Mouse (Mus musculus) kidney, embryonic 14.5 days (tissue): ENCODE results near the gene Sec24a. TPM values are rescaled to one million over a fixed set of nuclear protein-coding genes. Genes with fewer than 3 reads are reported as not detected.

ENCODE experiments used
- ATAC-seq: fragments of 200-750 bp; cut with Nextera tagmentation; 2 replicates; pipeline ENCODE4 v1.8.0; 2017; ENCODE audit warnings: moderate number of reproducible peaks, mild to moderate bottlenecking, moderate TSS enrichment, moderate library complexity; ENCODE audit not compliant: low FRiP score, low TSS enrichment
- H3K27ac ChIP-seq: fragments of 300-500 bp; sonication (generic); 2 replicates; pipeline ENCODE4 v1.5.1; 2014; ENCODE audit warnings: low read depth, mild to moderate bottlenecking, low read length, moderate library complexity, mixed read lengths
- H3K27me3 ChIP-seq: fragments of 300-500 bp; sonication (generic); 2 replicates; pipeline ENCODE4 v1.6.1; 2014; ENCODE audit warnings: mild to moderate bottlenecking, low read length; ENCODE audit not compliant: control insufficient read depth, insufficient read depth
- H3K36me3 ChIP-seq: fragments of 300-500 bp; sonication (generic); 2 replicates; pipeline ENCODE4 v1.6.1; 2014; ENCODE audit warnings: low read length, mixed read lengths; ENCODE audit not compliant: control insufficient read depth, insufficient read depth
- H3K4me1 ChIP-seq: fragments of 300-500 bp; sonication (generic); 2 replicates; pipeline ENCODE4 v1.6.1; 2014; ENCODE audit warnings: low read length, mixed read lengths; ENCODE audit not compliant: control insufficient read depth, insufficient read depth
- H3K4me2 ChIP-seq: fragments of 300-500 bp; sonication (generic); replicated peaks from 2 replicates; pipeline ENCODE4 v1.6.1; 2014; ENCODE audit warnings: low read depth, mild to moderate bottlenecking, low read length
- H3K4me3 ChIP-seq: fragments of 300-500 bp; sonication (generic); 2 replicates; pipeline ENCODE4 v1.5.1; 2014; ENCODE audit warnings: mild to moderate bottlenecking, low read length
- H3K9ac ChIP-seq: fragments of 300-500 bp; sonication (generic); 2 replicates; pipeline ENCODE4 v1.6.1; 2014; ENCODE audit warnings: low read depth, mild to moderate bottlenecking, low read length, moderate library complexity
- H3K9me3 ChIP-seq: fragments of 300-500 bp; sonication (generic); 2 replicates; pipeline ENCODE4 v1.6.1; 2016; ENCODE audit warnings: low read length; ENCODE audit not compliant: control insufficient read depth
- WGBS: fragments of 180-500 bp; shearing (Covaris S2); extraction: QIAGEN DNeasy Blood & Tissue Kit; methylation state at CpG from one replicate; pipeline ENCODE4 v1.1.7; 2014; 5-methylcytosine and 5-hydroxymethylcytosine counted together
- polyA plus RNA-seq: library from polyadenylated mRNA; unstranded; fragments of >200 nt; fragmentation: Nextera tagmentation; extraction: Ambion mirVana; gene quantifications from 2 replicates; pipeline ENCODE4 v1.2.1, GENCODE M21; 2014

Gene Sec24a
- polyA plus RNA-seq, 1 experiment from 2014 or later = 18.3 TPM

DNA sequence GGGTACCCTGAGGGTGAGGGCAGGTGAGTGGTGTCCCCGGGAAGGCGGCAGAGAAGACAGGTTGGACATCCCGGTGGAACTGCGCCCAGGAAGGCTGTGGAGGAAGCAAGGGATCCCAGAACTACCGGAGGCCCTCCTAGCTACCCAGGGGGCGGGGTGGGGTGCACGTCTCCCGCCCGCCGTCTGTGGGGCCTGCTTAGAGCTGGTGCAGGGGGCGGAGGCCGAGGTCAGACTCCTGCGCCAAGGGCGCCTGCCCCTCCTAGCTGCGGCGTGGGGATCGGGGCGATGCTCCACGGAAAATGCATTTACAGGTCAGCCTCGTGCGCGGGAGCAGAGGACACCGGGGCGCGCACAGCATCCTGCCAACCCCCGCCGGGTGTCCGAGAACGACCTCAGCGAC is 113.2 kb downstream of the Sec24a start:
- H3K4me1 ChIP-seq = peaks cover 28% of the 10 kb centered on the region; the same call in 1 of the 2 replicates
- ATAC-seq = peak; percentile 16; the same call in 1 of the 2 replicates

DNA sequence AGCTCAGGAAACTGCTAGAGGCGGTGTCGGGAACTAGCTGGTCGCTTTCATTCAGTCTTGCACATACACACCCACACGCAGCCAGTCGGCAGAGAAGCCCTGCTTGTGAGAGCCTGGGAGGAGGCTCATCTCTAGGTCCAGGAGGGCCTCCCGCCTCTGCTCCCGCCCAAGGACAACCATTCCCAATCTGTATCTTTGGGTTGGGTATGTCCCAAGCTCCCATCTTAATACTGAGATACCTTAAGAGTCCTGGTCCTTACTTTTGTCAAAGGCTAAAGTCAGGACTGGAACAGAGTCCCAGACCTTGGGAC is 113.6 kb downstream of the Sec24a start:
- peak overlapping the region; percentile 47 for H3K4me3 ChIP-seq
- H3K4me1 ChIP-seq = peaks cover 28% of the 10 kb centered on the region; the same call in 1 of the 2 replicates
- H3K36me3 ChIP-seq = peaks cover 8% of the 10 kb centered on the region; the same call in 1 of the 2 replicates
- WGBS = 3% methylated on average over 7 of the region's 7 CpGs
- H3K27ac ChIP-seq = no peak overlapping the region
- no peaks in the 10 kb centered on the region for H3K9me3 ChIP-seq
- H3K4me2 ChIP-seq = peak overlapping the region; percentile 97
- peak overlapping the region; percentile 74 for H3K9ac ChIP-seq
- no peaks in the 10 kb centered on the region for H3K27me3 ChIP-seq
- ATAC-seq = no peak

More for the DNA sequence above, 113.2 kb downstream of the Sec24a start:
- Histone ChIP-seq H3K9me3 (no peaks in the 10 kb centered on the region), H3K36me3 (peaks cover 6% of the 10 kb centered on the region; the same call in 1 of the 2 replicates), H3K27me3 (no peaks in the 10 kb centered on the region), H3K27ac (peak overlapping the region; percentile 68; the same call in 1 of the 2 replicates), H3K4me3 (peak overlapping the region; percentile 47), H3K4me2 (peak overlapping the region; percentile 97), H3K9ac (peak overlapping the region; percentile 74)
- under 1% methylated on average over 26 of the region's 30 CpGs for WGBS

DNA sequence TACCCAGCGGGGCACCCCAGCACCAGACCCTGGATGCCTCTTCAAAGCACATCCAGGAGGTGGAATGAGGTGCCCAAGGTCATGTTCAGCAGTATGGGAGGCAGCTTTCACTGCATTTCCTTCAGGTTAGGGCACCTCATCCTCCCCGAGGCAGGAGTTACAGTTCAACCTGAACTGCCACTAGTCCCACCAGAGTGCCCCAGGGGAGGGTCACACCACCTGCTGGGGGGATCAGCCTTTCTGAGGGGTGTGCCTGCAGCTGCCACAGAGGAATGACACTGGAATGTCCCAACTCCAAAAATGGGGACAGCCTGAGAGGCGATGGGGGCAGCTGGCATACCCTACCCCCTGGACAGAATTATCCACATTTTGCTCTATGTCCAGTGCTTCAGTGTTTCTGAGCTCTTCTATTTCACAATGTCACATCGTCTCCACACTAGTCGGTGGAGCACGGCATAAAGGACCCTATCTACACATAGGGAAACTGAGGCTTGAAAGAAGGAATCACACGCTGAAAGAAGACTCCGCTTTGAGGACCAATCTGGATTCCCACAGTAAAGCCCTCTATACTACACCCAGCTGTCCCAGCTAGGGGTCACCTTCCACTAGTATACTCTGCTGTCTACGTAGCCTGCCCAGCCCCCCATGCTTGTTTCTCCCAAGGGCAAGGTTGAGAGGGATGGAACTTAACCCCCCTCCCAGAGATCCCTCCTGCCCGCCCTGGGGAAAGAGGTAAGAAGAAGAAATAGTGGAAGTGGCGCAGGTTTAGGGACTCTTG is 114.1 kb downstream of the Sec24a start:
- peaks cover 28% of the 10 kb centered on the region; the same call in 1 of the 2 replicates for H3K4me1 ChIP-seq
- WGBS = 33% methylated on average over 11 of the region's 11 CpGs
- 0 out of 2 replicates have a peak, but pooled peaks have one; percentile 7 for ATAC-seq

DNA sequence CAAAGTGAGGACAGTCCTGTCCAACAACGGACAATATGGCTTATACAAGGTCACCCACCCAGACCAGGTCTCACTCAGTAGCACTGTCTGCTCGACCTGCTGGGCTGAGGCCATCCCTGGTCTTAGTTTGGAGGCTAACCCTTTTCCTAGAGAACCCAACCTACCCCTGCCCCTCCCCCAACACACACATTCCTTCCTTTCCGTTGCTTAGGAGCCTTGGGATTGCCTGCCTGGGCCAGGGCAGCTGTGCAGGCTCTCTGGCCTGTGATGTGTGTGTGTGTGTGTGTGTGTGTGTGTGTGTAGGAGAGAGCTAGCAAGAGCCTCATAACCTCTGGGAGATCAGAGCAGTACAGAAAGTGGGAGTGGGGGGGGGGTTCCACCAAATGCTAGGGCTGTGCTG is 114.9 kb downstream of the Sec24a start:
- H3K27me3 ChIP-seq = no peaks in the 10 kb centered on the region
- H3K4me1 ChIP-seq = peaks cover 33% of the 10 kb centered on the region; the same call in 1 of the 2 replicates
- H3K36me3 ChIP-seq = peaks cover 16% of the 10 kb centered on the region; the same call in 1 of the 2 replicates
- peak overlapping the region; percentile 97 for H3K4me2 ChIP-seq
- H3K9ac ChIP-seq = peak overlapping the region; percentile 74; the same call in 1 of the 2 replicates
- H3K9me3 ChIP-seq = no peaks in the 10 kb centered on the region
- peak overlapping the region; percentile 48; the same call in 1 of the 2 replicates for H3K27ac ChIP-seq
- no peak for ATAC-seq
- H3K4me3 ChIP-seq = peak overlapping the region; percentile 47; the same call in 1 of the 2 replicates
- WGBS = 26% methylated on average over 3 of the region's 3 CpGs

More for the DNA sequence above, 114.1 kb downstream of the Sec24a start:
- H3K27me3 ChIP-seq = no peaks in the 10 kb centered on the region
- H3K4me3 ChIP-seq = peak overlapping the region; percentile 47
- H3K9me3 ChIP-seq = no peaks in the 10 kb centered on the region
- H3K36me3 ChIP-seq = peaks cover 9% of the 10 kb centered on the region; the same call in 1 of the 2 replicates
- H3K27ac ChIP-seq = peak overlapping the region; percentile 48; the same call in 1 of the 2 replicates
- peak overlapping the region; percentile 74; the same call in 1 of the 2 replicates for H3K9ac ChIP-seq
- H3K4me2 ChIP-seq = peak overlapping the region; percentile 97

DNA sequence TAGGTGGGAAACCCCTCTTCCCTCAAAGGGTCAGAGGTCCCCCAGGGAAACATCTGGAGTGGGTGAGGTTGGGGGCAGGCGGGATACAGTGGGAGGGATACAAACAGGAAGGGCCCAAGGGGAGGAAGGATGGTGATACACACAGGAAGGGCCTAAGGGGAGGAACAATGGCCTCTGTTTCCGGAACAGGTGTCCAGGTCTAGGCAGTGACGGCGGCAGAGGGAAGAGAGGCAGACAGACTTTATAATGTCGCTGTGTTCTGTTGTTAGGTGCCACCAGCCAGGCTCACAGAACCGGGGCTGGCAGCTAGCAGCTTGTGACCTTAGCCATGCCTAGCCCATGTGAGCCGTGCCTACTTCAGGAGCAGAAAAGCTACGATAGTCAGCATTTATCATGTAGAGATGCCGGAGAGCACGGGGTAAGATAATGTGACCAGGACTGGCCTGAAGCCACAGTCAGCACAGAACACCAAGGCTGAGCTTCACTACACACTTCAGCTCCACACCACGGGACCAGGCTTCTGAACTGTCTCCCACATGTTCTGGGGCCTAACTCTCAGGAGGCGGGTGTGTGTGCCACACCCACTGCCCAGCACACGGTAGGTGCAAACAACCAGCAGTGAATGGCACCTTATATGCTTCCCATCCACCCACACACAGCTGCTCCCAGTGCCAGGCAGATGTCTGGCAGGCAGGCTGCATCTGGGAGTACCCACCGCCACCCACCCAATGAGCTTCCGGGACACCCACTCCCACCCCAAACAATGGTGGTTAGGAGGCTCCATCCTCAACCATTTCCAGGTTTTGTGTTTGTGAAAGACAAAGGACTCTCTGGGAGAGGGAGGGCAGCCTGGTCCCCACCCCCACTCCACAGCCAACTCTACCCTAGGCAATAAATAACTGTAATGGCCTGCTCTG is 116.4 kb downstream of the Sec24a start:
- H3K4me3 ChIP-seq = peak overlapping the region; percentile 12
- peaks cover 33% of the 10 kb centered on the region; the same call in 1 of the 2 replicates for H3K4me1 ChIP-seq
- WGBS = 57% methylated on average over 15 of the region's 15 CpGs
- H3K27me3 ChIP-seq = no peaks in the 10 kb centered on the region
- H3K9ac ChIP-seq = no peak overlapping the region
- H3K4me2 ChIP-seq = peak overlapping the region; percentile 97
- H3K36me3 ChIP-seq = peaks cover 26% of the 10 kb centered on the region; the same call in 1 of the 2 replicates
- peak overlapping the region; percentile 77 for H3K27ac ChIP-seq
- no peaks in the 10 kb centered on the region for H3K9me3 ChIP-seq
- no peak for ATAC-seq

DNA sequence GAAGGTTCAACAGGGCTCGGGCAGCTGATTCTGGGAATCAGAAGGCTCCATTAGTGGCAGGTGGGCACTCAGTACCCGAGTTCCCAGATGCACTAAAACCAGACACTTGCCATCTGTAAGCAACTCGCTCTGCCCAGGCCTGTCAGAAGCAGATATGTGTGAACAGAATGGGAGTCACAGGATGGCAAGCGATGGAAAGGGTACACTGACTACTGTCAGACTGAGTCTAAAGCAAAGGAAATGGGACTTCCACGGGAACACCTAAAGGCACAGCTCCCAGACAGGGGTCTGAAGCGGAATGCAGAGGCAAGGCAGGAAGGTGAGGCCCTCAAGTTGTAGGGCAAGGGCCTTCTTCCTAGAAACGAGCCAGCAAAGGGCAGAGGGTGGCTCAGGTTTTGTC is 117.2 kb downstream of the Sec24a start:
- Histone ChIP-seq H3K27me3 (no peaks in the 10 kb centered on the region), H3K4me1 (peaks cover 33% of the 10 kb centered on the region; the same call in 1 of the 2 replicates), H3K36me3 (peaks cover 26% of the 10 kb centered on the region; the same call in 1 of the 2 replicates), H3K27ac (peak overlapping the region; percentile 31; the same call in 1 of the 2 replicates), H3K4me2 (no peak overlapping the region), H3K4me3 (no peak overlapping the region), H3K9ac (no peak overlapping the region), H3K9me3 (no peaks in the 10 kb centered on the region)
- 75% methylated on average over 7 of the region's 7 CpGs for WGBS
- ATAC-seq = no peak

DNA sequence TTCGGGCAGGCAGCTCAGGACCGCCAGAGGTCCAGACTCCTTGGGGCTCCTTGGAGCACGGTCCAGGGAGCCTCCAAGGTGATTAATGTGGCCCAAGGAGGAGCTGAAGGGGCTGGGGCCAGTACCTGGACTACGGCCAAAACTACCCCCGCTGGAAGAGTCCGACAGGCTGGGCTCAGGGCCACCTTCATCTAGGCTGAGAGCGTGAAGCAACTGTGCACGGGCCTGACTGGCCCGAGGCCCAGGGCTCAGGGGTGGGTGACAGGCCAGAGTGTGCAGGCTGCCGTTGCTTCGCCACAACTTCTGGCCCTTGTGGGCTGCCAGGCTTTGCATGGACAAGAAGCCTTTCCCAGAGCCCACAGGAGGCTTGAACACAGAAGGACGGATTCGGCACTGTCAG is 118.1 kb downstream of the Sec24a start:
- Histone ChIP-seq H3K36me3 (peaks cover 26% of the 10 kb centered on the region; the same call in 1 of the 2 replicates), H3K27ac (no peak overlapping the region), H3K27me3 (no peaks in the 10 kb centered on the region), H3K4me1 (peaks cover 33% of the 10 kb centered on the region; the same call in 1 of the 2 replicates), H3K4me3 (no peak overlapping the region), H3K9me3 (no peaks in the 10 kb centered on the region), H3K4me2 (no peak overlapping the region), H3K9ac (no peak overlapping the region)
- 64% methylated on average over 13 of the region's 13 CpGs for WGBS
- ATAC-seq = no peak

DNA sequence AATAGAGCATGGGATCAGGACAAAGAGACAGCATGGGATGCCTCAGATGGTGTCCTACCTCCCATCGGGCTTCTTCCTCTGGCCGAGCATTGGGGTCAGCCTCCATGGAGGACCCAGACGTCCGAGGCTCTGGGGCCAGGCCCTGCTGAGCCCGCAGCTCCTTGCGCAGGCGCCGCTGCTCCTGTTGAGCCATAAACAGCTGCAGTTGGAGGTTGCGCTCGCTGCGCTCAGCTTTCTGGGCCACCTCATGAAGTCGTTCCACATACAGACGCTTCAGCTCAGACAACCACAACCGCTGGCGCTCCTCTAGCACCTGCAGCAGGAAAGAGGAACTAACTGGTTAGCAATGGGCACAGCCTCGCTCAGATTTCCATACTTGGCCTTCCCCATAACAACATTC is 119.2 kb downstream of the Sec24a start:
- WGBS = 79% methylated on average over 16 of the region's 16 CpGs
- H3K9me3 ChIP-seq = no peaks in the 10 kb centered on the region
- ATAC-seq = no peak
- H3K4me1 ChIP-seq = peaks cover 29% of the 10 kb centered on the region; the same call in 1 of the 2 replicates
- no peaks in the 10 kb centered on the region for H3K27me3 ChIP-seq
- no peak overlapping the region for H3K9ac ChIP-seq
- no peak overlapping the region for H3K4me2 ChIP-seq
- H3K27ac ChIP-seq = no peak overlapping the region
- peaks cover 26% of the 10 kb centered on the region; the same call in 1 of the 2 replicates for H3K36me3 ChIP-seq
- no peak overlapping the region for H3K4me3 ChIP-seq
